In genomic region chr7:129655604-129656226, GRCm38 (mm10) we compare ENCODE assay signal across 29 mouse cellular contexts.
DNase-seq lines count a peak whose midpoint lies in the region; ATAC-seq and TF ChIP-seq lines count a peak whose summit lies in the region.
"Had no signal": no experiment of that assay in that cellular context is flagged by ENCODE, and none has a peak within 500 bp of the region (broad histone marks: within the 10 kb centered on the region; RNA-seq: fewer than 3 reads in every experiment).

No protein-coding gene starts in this region.

- no peak overlapping the region for H3K27ac ChIP-seq in hindbrain, embryonic 14.5 days
- no peak overlapping the region for H3K27ac ChIP-seq in hindbrain, embryonic 16.5 days (ENCODE audit: low read depth, low read length)
- peak overlapping the region; percentile 42 for H3K27ac ChIP-seq in lung, embryonic 14.5 days (ENCODE audit: low read depth)
- H3K27ac ChIP-seq in embryonic facial prominence, embryonic 13.5 days, result peak overlapping the region; percentile 48
- H3K27ac ChIP-seq in stomach, embryonic 15.5 days, result peak overlapping the region; percentile 19
- H3K27ac ChIP-seq: forebrain, embryonic 15.5 days; gastrocnemius, adult 2 months; hindbrain, embryonic 12.5 days; liver, embryonic 12.5 days had no signal

- ATAC-seq in hindbrain, embryonic 14.5 days (ENCODE audit: low FRiP score), result no peak
- ATAC-seq in hindbrain, embryonic 16.5 days, result no peak
- no peak for ATAC-seq in lung, embryonic 14.5 days (ENCODE audit: insufficient read depth)
- no peak for ATAC-seq in embryonic facial prominence, embryonic 13.5 days (ENCODE audit: insufficient number of reproducible peaks, insufficient read depth, low FRiP score, low TSS enrichment, low read depth)
- ATAC-seq in stomach, embryonic 15.5 days (ENCODE audit: insufficient read depth, low FRiP score, low read depth), result no peak
- ATAC-seq: CD4-positive, CD25-positive, alpha-beta regulatory T cell, adult 4 months; forebrain, embryonic 15.5 days; liver, embryonic 12.5 days; liver, postnatal 0 days had no signal

- no peaks in the 10 kb centered on the region for H3K36me3 ChIP-seq in hindbrain, embryonic 14.5 days (replicated peaks; ENCODE audit: control insufficient read depth, insufficient read depth)
- H3K36me3 ChIP-seq in hindbrain, embryonic 16.5 days (ENCODE audit: control insufficient read depth, insufficient read depth, low read length), result no peaks in the 10 kb centered on the region
- H3K36me3 ChIP-seq in lung, embryonic 14.5 days (ENCODE audit: insufficient read depth), result no peaks in the 10 kb centered on the region
- no peaks in the 10 kb centered on the region for H3K36me3 ChIP-seq in embryonic facial prominence, embryonic 13.5 days
- no peaks in the 10 kb centered on the region for H3K36me3 ChIP-seq in stomach, embryonic 15.5 days
- H3K36me3 ChIP-seq: forebrain, embryonic 15.5 days; hindbrain, embryonic 12.5 days; liver, embryonic 12.5 days; midbrain, embryonic 10.5 days had no signal

- H3K9ac ChIP-seq in hindbrain, embryonic 14.5 days, result no peak overlapping the region
- H3K9ac ChIP-seq in hindbrain, embryonic 16.5 days (ENCODE audit: low read depth, low read length), result no peak overlapping the region
- no peak overlapping the region for H3K9ac ChIP-seq in lung, embryonic 14.5 days
- no peak overlapping the region for H3K9ac ChIP-seq in embryonic facial prominence, embryonic 13.5 days
- H3K9ac ChIP-seq in stomach, embryonic 15.5 days, result no peak overlapping the region
- H3K9ac ChIP-seq: forebrain, embryonic 15.5 days; hindbrain, embryonic 12.5 days; liver, embryonic 12.5 days; liver, postnatal 0 days had no signal

- no peak overlapping the region for H3K4me2 ChIP-seq in hindbrain, embryonic 14.5 days (replicated peaks)
- H3K4me2 ChIP-seq in hindbrain, embryonic 16.5 days (ENCODE audit: low read length), result no peak overlapping the region
- no peak overlapping the region for H3K4me2 ChIP-seq in lung, embryonic 14.5 days
- H3K4me2 ChIP-seq in embryonic facial prominence, embryonic 13.5 days, result no peak overlapping the region
- no peak overlapping the region for H3K4me2 ChIP-seq in stomach, embryonic 15.5 days
- H3K4me2 ChIP-seq: forebrain, embryonic 15.5 days; heart, embryonic 11.5 days; hindbrain, embryonic 12.5 days; liver, embryonic 12.5 days had no signal

- no peaks in the 10 kb centered on the region for H3K27me3 ChIP-seq in hindbrain, embryonic 14.5 days (ENCODE audit: control insufficient read depth, insufficient read depth, low read length)
- no peaks in the 10 kb centered on the region for H3K27me3 ChIP-seq in hindbrain, embryonic 16.5 days (replicated peaks; ENCODE audit: control insufficient read depth, insufficient read depth, low read length)
- H3K27me3 ChIP-seq in lung, embryonic 14.5 days (ENCODE audit: insufficient read depth, low read length), result no peaks in the 10 kb centered on the region
- no peaks in the 10 kb centered on the region for H3K27me3 ChIP-seq in embryonic facial prominence, embryonic 13.5 days
- no peaks in the 10 kb centered on the region for H3K27me3 ChIP-seq in stomach, embryonic 15.5 days (replicated peaks)
- H3K27me3 ChIP-seq: forebrain, embryonic 15.5 days; liver, embryonic 12.5 days had no signal

- WGBS in hindbrain, embryonic 14.5 days, result 40% methylated on average over 14 of the region's 14 CpGs
- 42% methylated on average over 14 of the region's 14 CpGs for WGBS in hindbrain, embryonic 16.5 days
- 62% methylated on average over 14 of the region's 14 CpGs for WGBS in lung, embryonic 14.5 days
- 67% methylated on average over 14 of the region's 14 CpGs for WGBS in embryonic facial prominence, embryonic 13.5 days
- WGBS in stomach, embryonic 15.5 days, result 70% methylated on average over 14 of the region's 14 CpGs

- no peak for TF ChIP-seq CTCF in lung, embryonic 14.5 days (IDR thresholded peaks at IDR 0.05; ENCODE audit: low read depth)

- peak; percentile 45 for DNase-seq in hindbrain, embryonic 14.5 days (ENCODE audit: low spot score)
- DNase-seq in lung, embryonic 14.5 days, result no peak
- no peak for DNase-seq in lung, postnatal 36 days
- DNase-seq in adrenal gland, adult (ENCODE audit: inconsistent age in 2 of 2, low spot score in 1 of 2), result no peak
- DNase-seq: adrenal gland, postnatal 36 days; cerebellum, adult 8-10 months; cerebellum, postnatal 25 days; gastrocnemius, adult 2 months; gastrocnemius, postnatal 36 days; heart, adult 18-20 months; heart, postnatal 36 days; kidney, adult 11 months; kidney, postnatal 14 days; layer of hippocampus, adult 9-11 months; liver, postnatal 0 days; lung, postnatal 10 days; thymus, adult 18-20 months; thymus, postnatal 25 days had no signal

- peaks cover 17% of the 10 kb centered on the region; the same call in 1 of the 2 replicates for H3K4me1 ChIP-seq in hindbrain, embryonic 14.5 days (replicated peaks; ENCODE audit: control insufficient read depth, insufficient read depth, low read length)
- peaks cover 3% of the 10 kb centered on the region for H3K4me1 ChIP-seq in hindbrain, embryonic 16.5 days (ENCODE audit: control insufficient read depth, insufficient read depth, low read depth, low read length)
- peaks cover 5% of the 10 kb centered on the region for H3K4me1 ChIP-seq in lung, embryonic 14.5 days (ENCODE audit: insufficient read depth)
- peaks cover 59% of the 10 kb centered on the region for H3K4me1 ChIP-seq in embryonic facial prominence, embryonic 13.5 days
- H3K4me1 ChIP-seq in stomach, embryonic 15.5 days, result peaks cover 20% of the 10 kb centered on the region
- H3K4me1 ChIP-seq: liver, embryonic 12.5 days had no signal

- no peak overlapping the region for H3K4me3 ChIP-seq in hindbrain, embryonic 14.5 days (replicated peaks; ENCODE audit: low read length)
- no peak overlapping the region for H3K4me3 ChIP-seq in hindbrain, embryonic 16.5 days (ENCODE audit: low read length)
- no peak overlapping the region for H3K4me3 ChIP-seq in lung, embryonic 14.5 days (ENCODE audit: low read depth, low read length)
- no peak overlapping the region for H3K4me3 ChIP-seq in embryonic facial prominence, embryonic 13.5 days
- no peak overlapping the region for H3K4me3 ChIP-seq in stomach, embryonic 15.5 days (replicated peaks)
- H3K4me3 ChIP-seq: erythroblast, embryonic 14.5 days; forebrain, embryonic 15.5 days; gastrocnemius, adult 2 months; hindbrain, embryonic 12.5 days; liver, embryonic 12.5 days; midbrain, embryonic 10.5 days; myocyte had no signal

- no peaks in the 10 kb centered on the region for H3K9me3 ChIP-seq in hindbrain, embryonic 14.5 days (ENCODE audit: control insufficient read depth, low read length)
- no peaks in the 10 kb centered on the region for H3K9me3 ChIP-seq in hindbrain, embryonic 16.5 days (ENCODE audit: control insufficient read depth, low read length)
- no peaks in the 10 kb centered on the region for H3K9me3 ChIP-seq in lung, embryonic 14.5 days (ENCODE audit: low read depth, low read length)
- no peaks in the 10 kb centered on the region for H3K9me3 ChIP-seq in embryonic facial prominence, embryonic 13.5 days
- H3K9me3 ChIP-seq in stomach, embryonic 15.5 days, result no peaks in the 10 kb centered on the region
- H3K9me3 ChIP-seq: forebrain, embryonic 15.5 days; hindbrain, embryonic 12.5 days; liver, embryonic 12.5 days; midbrain, embryonic 10.5 days had no signal

Comparison
In these comparisons a context has a peak if more than half of its experiments do, and no peak if none do; other contexts are left out.
1. H3K27ac ChIP-seq: peak in lung, embryonic 14.5 days (single experiment), embryonic facial prominence, embryonic 13.5 days (single experiment) and stomach, embryonic 15.5 days (single experiment); none in hindbrain, embryonic 14.5 days (single experiment) and hindbrain, embryonic 16.5 days (single experiment).